Mouse (Mus musculus): ENCODE results near the gene Dhrs1.

- TF ChIP-seq POLR2A (IDR thresholded peaks at IDR 0.05; ENCODE audit: extremely low read depth, insufficient read depth, low read length) (no peak), CTCF (IDR thresholded peaks at IDR 0.05; ENCODE audit: low read depth, low read length) (no peak)
Observed at GRCm38 (mm10) chr14:55713729-55714122, 31.8 kb downstream of the Dhrs1 start, which contains the start of gene Tgm1.

Data from liver, adult 2 months (tissue).